In genomic region chr8:94306989-94307513, GRCm38 (mm10) we compare ENCODE assay signal across 12 mouse cellular contexts. TPM values are rescaled to one million over a fixed set of nuclear protein-coding genes. Genes with fewer than 3 reads are reported as not detected.
DNase-seq lines count a peak whose midpoint lies in the region; ATAC-seq and TF ChIP-seq lines count a peak whose summit lies in the region.
"Had no signal": no experiment of that assay in that cellular context is flagged by ENCODE, and none has a peak within 500 bp of the region (broad histone marks: within the 10 kb centered on the region; RNA-seq: fewer than 3 reads in every experiment).

No protein-coding gene starts in this region.

- H3K27me3 ChIP-seq in heart, postnatal 0 days (ENCODE audit: control insufficient read depth, insufficient read depth, low read length) = no peaks in the 10 kb centered on the region
- no peaks in the 10 kb centered on the region for H3K27me3 ChIP-seq in liver, embryonic 14.5 days (ENCODE audit: control insufficient read depth, insufficient read depth, low read length)
- H3K27me3 ChIP-seq: forebrain, embryonic 15.5 days had no signal

- no peak for DNase-seq in heart, postnatal 0 days (ENCODE audit: low spot score)
- DNase-seq in heart, adult 8-10 months (ENCODE audit: low spot score) = no peak
- DNase-seq in liver, embryonic 14.5 days (ENCODE audit: low read depth in 3 of 3, low spot score in 3 of 3) = peak in 2 of 3 experiments; percentile 24 to 35
- no peak for DNase-seq in left cerebral cortex, adult 2 months (ENCODE audit: extremely low spot score in 1 of 2, low spot score in 2 of 2)
- no peak for DNase-seq in neural tube, embryonic 10.5 days (ENCODE audit: extremely low spot score, low spot score)
- DNase-seq in thymus, adult 18-20 months = no peak
- DNase-seq: adrenal gland, postnatal 10 days; kidney, adult 11 months had no signal

- peaks cover 79% of the 10 kb centered on the region for H3K36me3 ChIP-seq in heart, postnatal 0 days (replicated peaks; ENCODE audit: control insufficient read depth, insufficient read depth, low read length)
- peaks cover 35% of the 10 kb centered on the region for H3K36me3 ChIP-seq in liver, embryonic 14.5 days (replicated peaks; ENCODE audit: control insufficient read depth, insufficient read depth, low read depth)

- intact Hi-C loops in left cerebral cortex, adult 2 months (cut with DNase I) = no loop called here

- H3K4me2 ChIP-seq in heart, postnatal 0 days (ENCODE audit: low read depth, low read length) = no peak overlapping the region
- peak overlapping the region; percentile 15; the same call in 1 of the 2 replicates for H3K4me2 ChIP-seq in liver, embryonic 14.5 days (ENCODE audit: low read depth)
- H3K4me2 ChIP-seq: forebrain, embryonic 15.5 days had no signal

- TF ChIP-seq POLR2A in bone marrow, adult 2 months (IDR thresholded peaks at IDR 0.05; ENCODE audit: borderline replicate concordance, control insufficient read depth, low read depth, low read length) = no peak

- ATAC-seq in heart, postnatal 0 days (ENCODE audit: insufficient read depth, low read depth) = peak; percentile 64
- ATAC-seq in liver, embryonic 14.5 days (ENCODE audit: insufficient read depth) = peak; percentile 79
- peak; percentile 84 for ATAC-seq in megakaryocyte-erythroid progenitor cell, adult 5-6 weeks (replicated peaks; ENCODE audit: low FRiP score, low TSS enrichment, poor library complexity, severe bottlenecking)
- ATAC-seq: forebrain, embryonic 15.5 days had no signal

- no peak overlapping the region for H3K4me3 ChIP-seq in heart, postnatal 0 days (ENCODE audit: low read depth, low read length)
- no peak overlapping the region for H3K4me3 ChIP-seq in bone marrow, adult 2 months (replicated peaks; ENCODE audit: control insufficient read depth, low read depth, low read length)
- H3K4me3 ChIP-seq in liver, embryonic 14.5 days (ENCODE audit: insufficient read depth in 1 of 2, low read depth in 2 of 2, low read length in 2 of 2) = no peak overlapping the region
- no peak overlapping the region for H3K4me3 ChIP-seq in left cerebral cortex, adult 2 months
- H3K4me3 ChIP-seq: forebrain, embryonic 15.5 days had no signal

- WGBS in heart, postnatal 0 days = 26% methylated on average over 7 of the region's 7 CpGs
- WGBS in bone marrow, adult 2 months = 14% methylated on average over 7 of the region's 7 CpGs
- WGBS in liver, embryonic 14.5 days (ENCODE audit: insufficient replicate concordance) = 36% methylated on average over 7 of the region's 7 CpGs

- peaks cover 5% of the 10 kb centered on the region; the same call in 1 of the 2 replicates for H3K4me1 ChIP-seq in heart, postnatal 0 days (ENCODE audit: control insufficient read depth, insufficient read depth)
- peaks cover 1% of the 10 kb centered on the region; the same call in 1 of the 2 replicates for H3K4me1 ChIP-seq in bone marrow, adult 2 months (ENCODE audit: control insufficient read depth, insufficient read depth, low read length)
- peaks cover 8 to 15% of the 10 kb centered on the region in 2 experiments for H3K4me1 ChIP-seq in liver, embryonic 14.5 days (replicated peaks; ENCODE audit: control insufficient read depth in 2 of 2, insufficient read depth in 2 of 2, low read length in 1 of 2)
- H3K4me1 ChIP-seq: forebrain, embryonic 15.5 days had no signal

- TF ChIP-seq EP300 in heart, postnatal 0 days (IDR thresholded peaks at IDR 0.05; ENCODE audit: low read depth) = no peak
- peak; percentile 42 for TF ChIP-seq EP300 in liver, embryonic 14.5 days (IDR thresholded peaks at IDR 0.05; ENCODE audit: low read depth)

- no peaks in the 10 kb centered on the region for H3K9me3 ChIP-seq in heart, postnatal 0 days (replicated peaks; ENCODE audit: control insufficient read depth, low read length)
- H3K9me3 ChIP-seq in liver, embryonic 14.5 days (ENCODE audit: control insufficient read depth, low read length) = no peaks in the 10 kb centered on the region
- H3K9me3 ChIP-seq: forebrain, embryonic 15.5 days had no signal

- H3K9ac ChIP-seq in heart, postnatal 0 days (replicated peaks; ENCODE audit: low read depth, low read length) = no peak overlapping the region
- H3K9ac ChIP-seq in liver, embryonic 14.5 days (replicated peaks) = no peak overlapping the region; the same call in 1 of the 2 replicates
- H3K9ac ChIP-seq: forebrain, embryonic 15.5 days had no signal

- no peak for TF ChIP-seq CTCF in heart, postnatal 0 days (IDR thresholded peaks at IDR 0.05; ENCODE audit: low read depth)
- TF ChIP-seq CTCF in bone marrow, adult 2 months (IDR thresholded peaks at IDR 0.05; ENCODE audit: control insufficient read depth, insufficient read depth, low read length) = no peak
- TF ChIP-seq CTCF in liver, embryonic 14.5 days (IDR thresholded peaks at IDR 0.05; ENCODE audit: low read depth) = no peak
- TF ChIP-seq CTCF in left cerebral cortex, adult 2 months (IDR thresholded peaks at IDR 0.05) = no peak

- 0 out of 2 replicates have a peak overlapping the region, but pooled peaks have one; percentile 6 for H3K27ac ChIP-seq in heart, postnatal 0 days (ENCODE audit: low read depth)
- 0 out of 2 replicates have a peak overlapping the region, but pooled peaks have one; percentile 9 for H3K27ac ChIP-seq in bone marrow, adult 2 months (ENCODE audit: control insufficient read depth, insufficient read depth, low read depth, low read length, poor library complexity)
- H3K27ac ChIP-seq in liver, embryonic 14.5 days = peak overlapping the region; percentile 57; the same call in 1 of the 2 replicates
- H3K27ac ChIP-seq in left cerebral cortex, adult 2 months = no peak overlapping the region
- H3K27ac ChIP-seq: forebrain, embryonic 15.5 days had no signal

RNA-seq across cellular contexts. Expression of gene Slc12a3, which starts 21.9 kb away (rescaled TPM):
- 0.58 TPM in 1 of 2 replicates, not detected in the other for total RNA-seq in heart, postnatal 0 days (2014; rRNA removed; ENCODE audit: low replicate concordance)
- 0.07 and 0.14 TPM in 2 replicates for polyA plus RNA-seq in heart, postnatal 0 days (2015; fragmentation: Nextera tagmentation; extraction: Ambion mirVana)
- under 1 TPM in 3 of 4 experiments, not detected in 1; 0.09 to 0.47 (median 0.11) TPM for total RNA-seq in heart, adult 8-10 months (2022)
- 4.4 and 11.8 TPM in 2 replicates for polyA plus RNA-seq in bone marrow, adult 2 months (2011; ENCODE audit: insufficient read depth, insufficient read length, low replicate concordance, missing spikeins)
- polyA plus RNA-seq in liver, embryonic 14.5 days (2012; rRNA removed) = 0.01 TPM in 1 of 2 replicates, not detected in the other
- 0.11 TPM in 1 of 2 replicates, not detected in the other for polyA plus RNA-seq in liver, embryonic 14.5 days (2014; fragmentation: Nextera tagmentation; extraction: Ambion mirVana)
- total RNA-seq in megakaryocyte-erythroid progenitor cell, adult 5-6 weeks (2014; fragmentation: Nextera tagmentation) = 0.12 and 1.8 TPM in 2 replicates
- not detected in 2 replicates for total RNA-seq in megakaryocyte-erythroid progenitor cell, adult 5-6 weeks (2017)
- total RNA-seq in left cerebral cortex, adult 2 months (2021) = under 1 TPM; 0.29 to 0.68 TPM
- polyA plus RNA-seq: forebrain, embryonic 15.5 days; limb, embryonic 11.5 days had no signal

Comparison
In these comparisons a context has a peak if more than half of its experiments do, and no peak if none do; other contexts are left out.
1. DNase-seq: peak in liver, embryonic 14.5 days (2 of 3); none in heart, postnatal 0 days (single experiment), heart, adult 8-10 months (single experiment), left cerebral cortex, adult 2 months (0 of 2), neural tube, embryonic 10.5 days (single experiment) and thymus, adult 18-20 months (0 of 2).
2. Peak in every context shown above with its lines, with median percentiles within 50 percentile points of each other: ATAC-seq.